Mouse (Mus musculus) lung, postnatal 4 days (tissue): ENCODE measurements at regions not wholly inside any gene's neighbourhood (a gene's known extent, or its start where the extent isn't known, plus 50 kb on each side); places are given as distances from the start of the nearest gene placed in this dataset.

Experiments used
- DNase-seq, 2 experiments: peaks; one replicate each; pipeline ENCODE4 v3.0.0; 2021

DNA sequence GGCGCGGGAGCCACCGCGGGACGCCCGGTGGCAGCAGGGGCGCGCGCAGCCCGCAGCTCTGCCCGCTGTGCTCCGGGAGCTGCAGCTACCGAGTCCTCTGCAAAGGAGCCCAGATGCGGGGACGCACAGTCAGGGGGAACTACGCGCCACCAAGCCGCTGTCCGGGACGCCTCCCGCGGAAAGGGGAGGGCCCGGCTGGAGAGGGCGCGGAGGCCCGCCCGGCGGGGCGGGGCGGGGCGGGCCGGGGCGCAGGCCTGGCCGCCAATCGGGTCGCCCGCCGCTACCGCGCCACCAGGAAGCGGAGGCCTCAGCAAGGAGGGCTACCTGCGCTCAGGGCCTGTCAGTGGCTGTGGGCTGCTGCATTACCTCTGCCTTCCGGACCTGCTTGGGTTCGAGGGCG, 1156.9 kb downstream of the Gm10330 start:
- DNase-seq: peak; percentile 4 to 32
